Mouse (Mus musculus): ENCODE measurements around the gene Sp1.

DNA sequence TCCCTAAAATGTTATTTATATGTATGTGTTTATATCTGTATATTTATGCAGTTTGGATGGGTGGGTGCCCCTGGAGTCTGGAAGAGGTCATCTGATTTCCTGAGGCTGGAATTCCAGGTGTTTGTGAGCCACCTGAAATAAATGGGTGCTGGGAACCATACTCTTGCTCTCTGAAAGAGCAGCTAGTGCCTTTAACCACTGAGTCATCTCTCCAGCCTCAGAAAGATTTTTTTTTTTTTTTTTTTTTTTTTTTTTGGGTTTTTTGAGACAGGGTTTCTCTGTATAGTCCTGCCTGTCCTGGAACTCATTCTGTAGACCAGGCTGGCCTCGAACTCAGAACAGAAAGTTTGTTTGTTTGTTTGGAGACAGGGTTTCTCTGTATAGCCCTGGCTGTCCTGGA lies 5.1 kb downstream of the Sp1 start:
- TF ChIP-seq CTCF (IDR thresholded peaks at IDR 0.05; ENCODE audit: low read depth, low read length) = no peak
- no peak for TF ChIP-seq POLR2AphosphoS5 (IDR thresholded peaks at IDR 0.05; ENCODE audit: insufficient replicate concordance, low read depth, low read length)
- TF ChIP-seq TAL1 (conservative IDR thresholded peaks at IDR 0.05; ENCODE audit: low read depth, low read length) = no peak
